17 mouse cellular contexts compared by ENCODE assay signal in genomic region chr7:122728846-122729245, GRCm38 (mm10). TPM values are rescaled to one million over a fixed set of nuclear protein-coding genes. Genes with fewer than 3 reads are reported as not detected.
DNase-seq lines count a peak whose midpoint lies in the region; ATAC-seq lines count a peak whose summit lies in the region.
"Had no signal": no experiment of that assay in that cellular context is flagged by ENCODE, and none has a peak within 500 bp of the region (broad histone marks: within the 10 kb centered on the region; RNA-seq: fewer than 3 reads in every experiment).

No protein-coding gene starts in this region.

- H3K4me3 ChIP-seq in kidney, embryonic 16.5 days (ENCODE audit: low read length) = no peak overlapping the region
- H3K4me3 ChIP-seq: liver, embryonic 15.5 days had no signal

- DNase-seq in frontal cortex, postnatal 36 days (ENCODE audit: low spot score in 2 of 2) = no peak
- peak; percentile 23 for DNase-seq in right cerebral cortex, postnatal 4 days
- no peak for DNase-seq in right cerebral cortex, adult 2 months (ENCODE audit: low spot score in 2 of 2)
- no peak for DNase-seq in adrenal gland, postnatal 14 days
- no peak for DNase-seq in adrenal gland, postnatal 10 days
- no peak for DNase-seq in spleen, postnatal 4 days (ENCODE audit: low spot score in 2 of 2)
- DNase-seq: adrenal gland, postnatal 36 days; embryo, embryonic 11 days; spleen, adult 18-20 months had no signal

- H3K4me1 ChIP-seq in kidney, embryonic 16.5 days (ENCODE audit: insufficient read depth, low read length) = 0 out of 2 replicates have a peak, but pooled peaks cover under 1% of the 10 kb centered on the region
- H3K4me1 ChIP-seq: liver, embryonic 15.5 days had no signal

- no peak overlapping the region for H3K4me2 ChIP-seq in kidney, embryonic 16.5 days (replicated peaks; ENCODE audit: low read depth, low read length)
- H3K4me2 ChIP-seq: liver, embryonic 15.5 days had no signal

- no peaks in the 10 kb centered on the region for H3K36me3 ChIP-seq in kidney, embryonic 16.5 days (ENCODE audit: insufficient read depth, low read length)
- H3K36me3 ChIP-seq: liver, embryonic 15.5 days had no signal

- ATAC-seq in frontal cortex, adult (ENCODE audit: low TSS enrichment) = peak; percentile 47
- ATAC-seq in kidney, embryonic 16.5 days (ENCODE audit: low FRiP score, low TSS enrichment) = 0 out of 2 replicates have a peak, but pooled peaks have one; percentile 19
- ATAC-seq: CD4-positive, CD25-positive, alpha-beta regulatory T cell, adult 4 months; intestine, embryonic 16.5 days had no signal

- H3K9ac ChIP-seq in kidney, embryonic 16.5 days (replicated peaks; ENCODE audit: low read length) = no peak overlapping the region
- H3K9ac ChIP-seq: liver, embryonic 15.5 days had no signal

- H3K9me3 ChIP-seq in kidney, embryonic 16.5 days (ENCODE audit: low read length) = no peaks in the 10 kb centered on the region
- H3K9me3 ChIP-seq: liver, embryonic 15.5 days had no signal

- 30% methylated on average over 7 of the region's 7 CpGs for WGBS in kidney, embryonic 16.5 days

- no peaks in the 10 kb centered on the region for H3K27me3 ChIP-seq in kidney, embryonic 16.5 days (ENCODE audit: insufficient read depth, low read length)
- H3K27me3 ChIP-seq: liver, embryonic 15.5 days had no signal

- no peak overlapping the region for H3K27ac ChIP-seq in kidney, embryonic 16.5 days (ENCODE audit: low read length)
- H3K27ac ChIP-seq: liver, embryonic 15.5 days had no signal

RNA-seq across cellular contexts. Expression of gene Cacng3, which starts 58.6 kb away (rescaled TPM):
- 0.35 and 0.92 TPM in 2 replicates for polyA plus RNA-seq in kidney, embryonic 16.5 days (2015; fragmentation: Nextera tagmentation; extraction: Ambion mirVana)
- total RNA-seq in adrenal gland, postnatal 14 days (2021) = 1.9 and 2.1 TPM in 2 replicates
- 1 to 10 TPM; 1.5 to 4.6 TPM for total RNA-seq in adrenal gland, postnatal 10 days (2021)
- total RNA-seq: granulocyte monocyte progenitor cell, adult 5-6 weeks; heart, postnatal 25 days had no signal
- polyA plus RNA-seq: CD4-positive, CD25-positive, alpha-beta regulatory T cell, adult 4 months; thymus, postnatal 0 days had no signal
